Mouse (Mus musculus) brown adipose tissue, adult 24 weeks (tissue): ENCODE measurements around the gene Fgfr1op. TPM values are rescaled to one million over a fixed set of nuclear protein-coding genes. Genes with fewer than 3 reads are reported as not detected.
"Not testable (repeated sequence)": the region's sequence is repeated elsewhere in the genome, so short reads cannot be mapped to it uniquely, and the experiment has no call there.

Experiments
- H3K27ac ChIP-seq: fragments of 200-500 bp; replicated peaks from 2 replicates; pipeline ENCODE4 v1.5.1; 2012; ENCODE audit warnings: low read depth, mild to moderate bottlenecking, low read length
- H3K4me1 ChIP-seq: fragments of 200-500 bp; 2 replicates; pipeline ENCODE4 v1.6.1; 2012; ENCODE audit warnings: low read length, mixed read lengths; ENCODE audit not compliant: control insufficient read depth, insufficient read depth, insufficient read length
- H3K4me3 ChIP-seq: fragments of 200-500 bp; 2 replicates; pipeline ENCODE4 v1.5.1; 2012; ENCODE audit warnings: low read depth, mild to moderate bottlenecking, low read length, moderate library complexity; ENCODE audit not compliant: insufficient read depth
- polyA plus RNA-seq: library from polyadenylated mRNA; stranded (reverse); fragments of >200 nt; gene quantifications from 2 replicates; pipeline ENCODE4 v1.2.4, GENCODE M21; 2012; ENCODE audit not compliant: missing spikeins, insufficient read depth, insufficient read length

Gene Fgfr1op
- polyA plus RNA-seq, 1 experiment, result 6.0 TPM

GRCm38 (mm10) chr17:8155982-8156381 is 9.3 kb upstream of the Fgfr1op start:
- not testable (repeated sequence) for H3K4me3 ChIP-seq, H3K4me1 ChIP-seq, H3K27ac ChIP-seq

- not testable (repeated sequence) for H3K27ac ChIP-seq, H3K4me3 ChIP-seq, H3K4me1 ChIP-seq
Measured at GRCm38 (mm10) chr17:8158627-8159026, 6.7 kb upstream of the Fgfr1op start.

- H3K4me1 ChIP-seq, H3K4me3 ChIP-seq, H3K27ac ChIP-seq: not testable (repeated sequence)
Measured at GRCm38 (mm10) chr17:8160969-8161368, 4.3 kb upstream of the Fgfr1op start.

GRCm38 (mm10) chr17:8165608-8165945 is 276 bp downstream of the Fgfr1op start:
- H3K27ac ChIP-seq, H3K4me1 ChIP-seq: not testable (repeated sequence)
- peak overlapping the region; percentile 70 for H3K4me3 ChIP-seq

- not testable (repeated sequence) for H3K27ac ChIP-seq
Measured at GRCm38 (mm10) chr17:8165977-8166376, 676 bp downstream of the Fgfr1op start.

GRCm38 (mm10) chr17:8166454-8166853 is 1.2 kb downstream of the Fgfr1op start:
- not testable (repeated sequence) for H3K4me1 ChIP-seq, H3K27ac ChIP-seq, H3K4me3 ChIP-seq

More at GRCm38 (mm10) chr17:8165977-8166376, 676 bp downstream of the Fgfr1op start:
- peak overlapping the region; percentile 70; the same call in 1 of the 2 replicates for H3K4me3 ChIP-seq
- not testable (repeated sequence) for H3K4me1 ChIP-seq

- H3K27ac ChIP-seq, H3K4me1 ChIP-seq, H3K4me3 ChIP-seq: not testable (repeated sequence)
Measured at GRCm38 (mm10) chr17:8167436-8167835, 2.1 kb downstream of the Fgfr1op start.

GRCm38 (mm10) chr17:8170331-8170730 is 5.0 kb downstream of the Fgfr1op start:
- no peaks in the 10 kb centered on the region for H3K4me1 ChIP-seq

GRCm38 (mm10) chr17:8171081-8171480 is 5.8 kb downstream of the Fgfr1op start:
- H3K4me1 ChIP-seq, result no peaks in the 10 kb centered on the region
- no peak overlapping the region for H3K27ac ChIP-seq
- H3K4me3 ChIP-seq, result no peak overlapping the region

More at GRCm38 (mm10) chr17:8170331-8170730, 5.0 kb downstream of the Fgfr1op start:
- Histone ChIP-seq H3K27ac (no peak overlapping the region), H3K4me3 (no peak overlapping the region)

GRCm38 (mm10) chr17:8177090-8177489 is 11.8 kb downstream of the Fgfr1op start:
- H3K4me1 ChIP-seq, result no peaks in the 10 kb centered on the region
- H3K4me3 ChIP-seq, result no peak overlapping the region
- H3K27ac ChIP-seq, result no peak overlapping the region

- Histone ChIP-seq H3K4me1 (no peaks in the 10 kb centered on the region), H3K4me3 (no peak overlapping the region), H3K27ac (no peak overlapping the region)
Measured at GRCm38 (mm10) chr17:8183815-8184214, 18.5 kb downstream of the Fgfr1op start.

- no peak overlapping the region for H3K27ac ChIP-seq
- H3K4me3 ChIP-seq, result no peak overlapping the region
- no peaks in the 10 kb centered on the region for H3K4me1 ChIP-seq
Measured at GRCm38 (mm10) chr17:8184217-8184616, 18.9 kb downstream of the Fgfr1op start.

GRCm38 (mm10) chr17:8193678-8194077 is 28.4 kb downstream of the Fgfr1op start:
- Histone ChIP-seq H3K27ac (no peak overlapping the region), H3K4me3 (no peak overlapping the region), H3K4me1 (no peaks in the 10 kb centered on the region)

GRCm38 (mm10) chr17:8195685-8196376 is 30.5 kb downstream of the Fgfr1op start:
- 0 out of 2 replicates have a peak overlapping the region, but pooled peaks have one; percentile 14 for H3K27ac ChIP-seq
- H3K4me1 ChIP-seq, result no peaks in the 10 kb centered on the region
- H3K4me3 ChIP-seq, result no peak overlapping the region

GRCm38 (mm10) chr17:8197652-8198051 is 32.4 kb downstream of the Fgfr1op start:
- no peaks in the 10 kb centered on the region for H3K4me1 ChIP-seq
- no peak overlapping the region for H3K4me3 ChIP-seq
- H3K27ac ChIP-seq, result no peak overlapping the region
